Mouse (Mus musculus) cerebellum, postnatal 10 days (tissue): ENCODE measurements around the gene Vmn1r29.
"Not testable (repeated sequence)": the region's sequence is repeated elsewhere in the genome, so short reads cannot be mapped to it uniquely, and the experiment has no call there.

ENCODE experiments used
- DNase-seq, 2 experiments: peaks; one replicate each; pipeline ENCODE4 v3.0.0; 2021; ENCODE audit warnings: mixed read lengths in 2 of 2

Vmn1r29 gene

DNA sequence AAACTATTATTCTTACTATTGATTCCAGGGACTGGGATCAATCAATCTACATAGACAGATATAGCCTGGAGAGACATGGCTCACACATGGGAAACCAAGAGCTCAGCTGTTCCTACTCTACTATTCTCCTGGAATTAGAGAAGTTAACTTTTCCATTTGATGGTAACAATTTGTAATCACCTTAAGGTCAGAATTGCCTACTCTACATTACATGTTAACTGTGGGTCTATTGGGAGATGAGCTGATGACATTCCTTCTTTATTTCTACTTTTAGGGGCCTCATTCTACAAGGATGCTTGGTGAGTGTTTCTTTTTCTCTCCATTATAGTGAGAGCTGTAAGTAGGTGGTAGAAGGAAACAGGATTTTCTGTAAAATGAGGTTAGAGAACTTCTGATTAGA lies at the start of gene Vmn1r29:
Gene Vmn1r29, plus strand, starts transcription at position 301 of the 400 bp plus-strand sequence.
- no peak for DNase-seq

DNA sequence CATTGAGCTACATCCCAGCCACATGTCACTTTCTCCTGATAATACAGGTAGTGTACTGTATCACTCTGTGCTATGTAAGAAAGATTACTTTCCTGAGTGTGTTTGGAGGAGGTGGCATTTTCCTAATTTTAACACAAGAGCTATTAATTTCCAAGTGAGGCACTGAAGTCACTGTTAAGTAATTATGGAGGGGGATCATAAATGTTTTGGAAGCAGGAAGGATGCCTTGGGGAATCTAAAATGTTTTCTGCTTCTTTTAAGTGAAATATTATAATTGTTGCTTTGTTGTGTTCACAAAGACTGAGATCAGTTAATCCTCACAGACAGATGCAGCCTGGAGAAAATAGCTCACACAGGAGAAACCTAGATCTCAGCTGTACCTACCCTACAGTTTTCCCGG lies 39.6 kb upstream of the Vmn1r29 start, which contains the start of gene Vmn1r28:
Gene Vmn1r28, plus strand, starts transcription at position 301 of the 400 bp plus-strand sequence.
- DNase-seq: no peak

DNA sequence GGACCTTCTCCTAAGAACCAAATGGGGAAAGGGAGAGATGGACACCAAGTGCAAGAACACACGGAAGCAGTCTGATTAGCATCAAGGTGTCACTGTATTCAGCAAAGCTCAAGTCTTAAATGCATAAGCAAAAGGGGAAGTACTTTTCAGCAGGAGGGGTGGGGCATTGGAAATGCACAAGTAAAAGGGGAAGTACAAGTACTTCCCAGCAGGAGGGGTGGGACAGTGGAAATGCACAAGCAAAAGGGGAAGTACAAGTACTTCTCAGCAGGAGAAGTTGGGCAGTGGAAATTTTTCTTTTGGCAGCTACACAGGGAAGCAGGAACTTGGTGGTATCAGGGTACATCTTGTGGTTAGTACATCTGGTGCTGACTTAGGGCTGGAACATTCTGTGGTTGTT lies 21.7 kb upstream of the Vmn1r29 start:
- DNase-seq: not testable (repeated sequence)

GRCm38 (mm10) chr6:58292201-58292600 lies 9.1 kb upstream of the Vmn1r29 start:
- no peak for DNase-seq

DNA sequence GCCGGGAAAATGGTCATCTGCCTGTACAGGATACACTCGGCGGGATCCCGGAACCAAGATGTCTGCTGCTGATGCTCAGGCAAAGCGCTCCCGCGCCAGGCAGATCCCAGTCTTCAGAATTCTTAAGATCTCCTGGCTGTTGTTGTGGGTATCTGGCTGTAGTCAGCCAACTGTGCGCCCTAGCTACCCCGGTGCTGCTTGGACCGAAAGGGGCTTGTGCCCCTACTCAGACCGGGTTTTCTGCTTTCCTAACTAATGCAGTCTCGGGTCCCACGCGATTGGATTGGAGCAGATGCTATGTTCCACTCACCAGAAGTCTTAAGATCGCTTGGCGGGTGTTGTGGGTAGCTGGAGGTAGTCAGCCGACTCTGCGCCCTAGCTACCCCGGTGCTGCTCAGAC lies 2.8 kb upstream of the Vmn1r29 start:
- DNase-seq: not testable (repeated sequence)

DNA sequence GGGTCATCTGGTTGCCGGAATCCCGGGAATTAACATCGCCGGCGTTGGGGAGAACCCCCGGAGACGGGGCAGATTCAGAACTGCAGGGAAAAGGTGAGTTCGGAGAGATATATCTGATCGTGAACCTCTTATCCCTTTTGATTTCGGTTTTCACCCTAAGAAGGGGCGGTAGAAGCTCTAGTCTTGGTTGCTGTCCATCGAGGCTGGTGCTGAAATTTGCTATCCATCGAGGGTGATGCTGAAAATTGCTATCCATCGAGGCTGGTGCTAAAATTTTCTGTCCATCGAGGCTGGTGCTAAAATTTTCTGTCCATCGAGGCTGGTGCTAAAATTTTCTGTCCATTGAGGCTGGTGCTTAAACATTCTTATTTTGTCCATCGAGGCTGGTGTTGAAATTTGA lies 29.3 kb downstream of the Vmn1r29 start:
- not testable (repeated sequence) for DNase-seq
